Mouse (Mus musculus): ENCODE results near the gene Slc39a3. TPM values are rescaled to one million over a fixed set of nuclear protein-coding genes. Genes with fewer than 3 reads are reported as not detected.
"Not testable (repeated sequence)": the region's sequence is repeated elsewhere in the genome, so short reads cannot be mapped to it uniquely, and the experiment has no call there.

The Slc39a3 gene
- total and polyA plus RNA-seq, 2 experiments from 2014 or later: 50.2 to 115 TPM

DNA sequence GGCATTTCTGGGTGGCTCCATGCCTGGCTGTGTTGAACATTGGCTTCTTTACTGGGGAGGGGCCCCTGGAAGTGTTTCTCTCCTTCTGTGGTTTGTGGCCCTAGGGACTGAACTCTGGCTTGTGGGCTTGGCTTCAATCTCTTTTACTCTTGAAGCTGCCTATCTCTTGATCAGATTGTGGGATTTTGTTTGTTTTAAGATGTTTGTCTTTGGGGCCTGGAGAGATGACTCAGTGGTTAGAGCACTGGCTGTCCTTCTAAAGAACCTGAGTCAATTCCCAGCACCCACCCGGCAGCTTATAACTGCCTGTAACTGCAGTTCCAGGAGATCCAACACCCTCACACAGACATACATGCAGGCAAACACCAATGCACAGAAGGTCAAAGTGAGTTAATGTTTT lies 39.1 kb upstream of the Slc39a3 start:
- H3K4me1 ChIP-seq (ENCODE audit: insufficient read depth, low read length): peaks cover under 1% of the 10 kb centered on the region; the same call in 1 of the 2 replicates
- DNase-seq (ENCODE audit: low spot score): no peak
- peaks cover 75% of the 10 kb centered on the region for H3K36me3 ChIP-seq (ENCODE audit: insufficient read depth, low read length)

GRCm38 (mm10) chr10:81075734-81076133 lies 38.5 kb upstream of the Slc39a3 start:
- Histone ChIP-seq H3K27me3 (ENCODE audit: insufficient read depth, low read length) (no peaks in the 10 kb centered on the region), H3K4me2 (ENCODE audit: low read depth, low read length, poor library complexity, severe bottlenecking) (no peak overlapping the region), H3K9me3 (ENCODE audit: low read length) (no peaks in the 10 kb centered on the region), H3K27ac (ENCODE audit: low read depth, low read length) (no peak overlapping the region), H3K4me3 (ENCODE audit: low read depth, low read length) (no peak overlapping the region), H3K9ac (replicated peaks; ENCODE audit: low read length, poor library complexity, severe bottlenecking) (no peak overlapping the region), H3K4me1 (ENCODE audit: insufficient read depth, low read length) (peaks cover 6% of the 10 kb centered on the region), H3K36me3 (ENCODE audit: insufficient read depth, low read length) (peaks cover 69% of the 10 kb centered on the region)
- no peak for TF ChIP-seq CTCF (IDR thresholded peaks at IDR 0.05)
- ATAC-seq (ENCODE audit: low FRiP score) (no peak), DNase-seq (ENCODE audit: low spot score) (no peak)
- WGBS: 66% methylated on average over 8 of the region's 8 CpGs

More for the DNA sequence above, 39.1 kb upstream of the Slc39a3 start:
- no peak overlapping the region for H3K9ac ChIP-seq (replicated peaks; ENCODE audit: low read length, poor library complexity, severe bottlenecking)
- no peak overlapping the region for H3K27ac ChIP-seq (ENCODE audit: low read depth, low read length)
- H3K27me3 ChIP-seq (ENCODE audit: insufficient read depth, low read length): no peaks in the 10 kb centered on the region
- WGBS: 95% methylated on average over 1 of the region's 1 CpGs
- no peak for TF ChIP-seq CTCF (IDR thresholded peaks at IDR 0.05)
- no peak for ATAC-seq (ENCODE audit: low FRiP score)
- no peak overlapping the region for H3K4me2 ChIP-seq (ENCODE audit: low read depth, low read length, poor library complexity, severe bottlenecking)
- H3K9me3 ChIP-seq (ENCODE audit: low read length): no peaks in the 10 kb centered on the region
- no peak overlapping the region for H3K4me3 ChIP-seq (ENCODE audit: low read depth, low read length)

GRCm38 (mm10) chr10:81073464-81073863 lies 36.2 kb upstream of the Slc39a3 start:
- Histone ChIP-seq H3K9me3 (ENCODE audit: low read length) (no peaks in the 10 kb centered on the region), H3K4me2 (ENCODE audit: low read depth, low read length, poor library complexity, severe bottlenecking) (no peak overlapping the region), H3K27ac (ENCODE audit: low read depth, low read length) (no peak overlapping the region), H3K4me3 (ENCODE audit: low read depth, low read length) (no peak overlapping the region), H3K4me1 (ENCODE audit: insufficient read depth, low read length) (peaks cover 13% of the 10 kb centered on the region), H3K27me3 (ENCODE audit: insufficient read depth, low read length) (no peaks in the 10 kb centered on the region), H3K36me3 (ENCODE audit: insufficient read depth, low read length) (peaks cover 47% of the 10 kb centered on the region), H3K9ac (replicated peaks; ENCODE audit: low read length, poor library complexity, severe bottlenecking) (no peak overlapping the region)
- WGBS: 65% methylated on average over 7 of the region's 7 CpGs
- DNase-seq (ENCODE audit: low spot score) (no peak), ATAC-seq (ENCODE audit: low FRiP score) (no peak)
- TF ChIP-seq CTCF (IDR thresholded peaks at IDR 0.05): peak; percentile 69

DNA sequence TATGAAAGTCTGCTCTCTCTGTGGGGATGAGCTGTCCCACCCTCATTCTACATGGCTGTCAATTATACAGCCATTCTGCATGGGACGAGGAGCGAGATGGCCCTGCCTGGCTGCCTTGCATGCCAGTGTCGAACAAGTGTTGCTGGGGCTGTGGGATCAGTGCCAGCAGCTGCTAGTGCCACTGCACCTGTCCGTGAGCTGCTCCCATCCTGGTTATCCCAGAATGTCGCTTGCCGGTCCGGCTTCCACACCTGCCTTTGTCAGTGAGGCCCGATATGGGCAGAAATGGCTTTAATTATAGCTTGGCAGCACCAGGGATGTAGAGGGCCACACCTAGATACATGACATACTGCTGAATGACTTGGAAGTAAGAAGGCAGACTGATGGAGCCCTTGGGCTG lies 35.1 kb upstream of the Slc39a3 start:
- peaks cover 13% of the 10 kb centered on the region for H3K4me1 ChIP-seq (ENCODE audit: insufficient read depth, low read length)
- H3K27me3 ChIP-seq (ENCODE audit: insufficient read depth, low read length): no peaks in the 10 kb centered on the region
- no peak overlapping the region for H3K9ac ChIP-seq (replicated peaks; ENCODE audit: low read length, poor library complexity, severe bottlenecking)
- no peaks in the 10 kb centered on the region for H3K9me3 ChIP-seq (ENCODE audit: low read length)
- ATAC-seq (ENCODE audit: low FRiP score): no peak
- TF ChIP-seq CTCF (IDR thresholded peaks at IDR 0.05): no peak
- DNase-seq (ENCODE audit: low spot score): no peak
- H3K36me3 ChIP-seq (ENCODE audit: insufficient read depth, low read length): peaks cover 36% of the 10 kb centered on the region
- 92% methylated on average over 8 of the region's 8 CpGs for whole genome bisulfite sequencing
- no peak overlapping the region for H3K4me3 ChIP-seq (ENCODE audit: low read depth, low read length)
- no peak overlapping the region for H3K27ac ChIP-seq (ENCODE audit: low read depth, low read length)
- no peak overlapping the region for H3K4me2 ChIP-seq (ENCODE audit: low read depth, low read length, poor library complexity, severe bottlenecking)

- Histone ChIP-seq H3K4me1 (ENCODE audit: insufficient read depth, low read length) (peaks cover 13% of the 10 kb centered on the region), H3K4me2 (ENCODE audit: low read depth, low read length, poor library complexity, severe bottlenecking) (peak within 1 kb of the TSS; percentile 79), H3K4me3 (ENCODE audit: low read depth, low read length) (peak within 1 kb of the TSS; percentile 66), H3K36me3 (ENCODE audit: insufficient read depth, low read length) (peaks cover 16% of the 10 kb centered on the region), H3K27me3 (ENCODE audit: insufficient read depth, low read length) (no peaks in the 10 kb centered on the region), H3K9me3 (ENCODE audit: low read length) (no peaks in the 10 kb centered on the region), H3K27ac (ENCODE audit: low read depth, low read length) (peak within 1 kb of the TSS; percentile 69), H3K9ac (replicated peaks; ENCODE audit: low read length, poor library complexity, severe bottlenecking) (peak within 1 kb of the TSS; percentile 83)
- under 1% methylated on average over 35 of the region's 35 CpGs for WGBS
- peak; percentile 100 for DNase-seq (ENCODE audit: low spot score)
- ATAC-seq (ENCODE audit: low FRiP score): peak; percentile 96
- TF ChIP-seq CTCF (IDR thresholded peaks at IDR 0.05): no peak; the same call in 1 of the 2 replicates
Measured at GRCm38 (mm10) chr10:81069836-81070235, 32.6 kb upstream of the Slc39a3 start, which contains the start of gene Thop1. Gene Thop1, plus strand, starts transcription at chr10:81070035.

DNA sequence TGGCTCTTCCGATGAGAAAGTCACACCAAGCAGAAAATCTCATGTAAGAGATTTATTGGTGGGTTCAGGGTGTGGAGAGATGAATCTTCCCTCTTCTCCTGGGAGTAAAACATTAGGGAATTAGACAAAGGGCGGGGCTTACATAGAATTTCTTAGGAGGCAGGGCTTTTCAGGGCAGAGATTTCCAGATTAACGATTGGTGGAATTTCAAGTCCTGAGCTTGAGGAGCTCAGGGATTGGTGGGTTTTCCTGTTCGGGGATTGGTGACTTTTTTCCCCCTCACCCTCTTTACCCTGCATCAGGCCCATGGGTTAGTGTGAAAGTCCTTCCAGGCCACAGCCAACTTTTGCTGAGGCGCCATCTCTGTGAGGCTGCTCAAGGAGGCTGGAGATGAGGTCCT lies 31.5 kb upstream of the Slc39a3 start:
- DNase-seq (ENCODE audit: low spot score) (no peak), ATAC-seq (ENCODE audit: low FRiP score) (no peak)
- Histone ChIP-seq H3K9ac (replicated peaks; ENCODE audit: low read length, poor library complexity, severe bottlenecking) (no peak overlapping the region), H3K9me3 (ENCODE audit: low read length) (no peaks in the 10 kb centered on the region), H3K36me3 (ENCODE audit: insufficient read depth, low read length) (peaks cover 7% of the 10 kb centered on the region), H3K27me3 (ENCODE audit: insufficient read depth, low read length) (no peaks in the 10 kb centered on the region), H3K4me1 (ENCODE audit: insufficient read depth, low read length) (peaks cover 13% of the 10 kb centered on the region), H3K27ac (ENCODE audit: low read depth, low read length) (no peak overlapping the region; the same call in 1 of the 2 replicates), H3K4me2 (ENCODE audit: low read depth, low read length, poor library complexity, severe bottlenecking) (no peak overlapping the region), H3K4me3 (ENCODE audit: low read depth, low read length) (no peak overlapping the region)
- 84% methylated on average over 5 of the region's 5 CpGs for WGBS
- TF ChIP-seq CTCF (IDR thresholded peaks at IDR 0.05): no peak

GRCm38 (mm10) chr10:81064519-81064918 lies 27.3 kb upstream of the Slc39a3 start:
- not testable (repeated sequence) for DNase-seq (ENCODE audit: low spot score); H3K9ac ChIP-seq (replicated peaks; ENCODE audit: low read length, poor library complexity, severe bottlenecking); H3K4me2 ChIP-seq (ENCODE audit: low read depth, low read length, poor library complexity, severe bottlenecking); H3K4me1 ChIP-seq (ENCODE audit: insufficient read depth, low read length); ATAC-seq (ENCODE audit: low FRiP score); H3K36me3 ChIP-seq (ENCODE audit: insufficient read depth, low read length); H3K27ac ChIP-seq (ENCODE audit: low read depth, low read length); H3K4me3 ChIP-seq (ENCODE audit: low read depth, low read length); H3K9me3 ChIP-seq (ENCODE audit: low read length); H3K27me3 ChIP-seq (ENCODE audit: insufficient read depth, low read length)
- WGBS: 85% methylated on average over 8 of the region's 8 CpGs

All from midbrain, postnatal 0 days (tissue).